Mouse (Mus musculus) embryonic stem cell, embryonic (primary cell): ENCODE data around the gene Olfr1293-ps.

Source experiments
- CTCF ChIA-PET, 4 experiments: fragments of 300-600 bp in 2 of 4; fragments of 350-600 bp in 2 of 4; sonication (Branson Sonifier 250); formaldehyde crosslinking; loops; one replicate each; lab custom pipeline; 2022; ENCODE audit warnings: inconsistent platforms in 2 of 4; lab: Charles Lee
- POLR2A ChIA-PET, 4 experiments: fragments of 300-600 bp in 2 of 4; fragments of 350-600 bp in 2 of 4; sonication (Branson Sonifier 250); formaldehyde crosslinking; loops; one replicate each; lab custom pipeline; 2022; ENCODE audit warnings: antibody characterized with exemption in 4 of 4, inconsistent platforms in 1 of 4; lab: Charles Lee

Gene Olfr1293-ps

DNA sequence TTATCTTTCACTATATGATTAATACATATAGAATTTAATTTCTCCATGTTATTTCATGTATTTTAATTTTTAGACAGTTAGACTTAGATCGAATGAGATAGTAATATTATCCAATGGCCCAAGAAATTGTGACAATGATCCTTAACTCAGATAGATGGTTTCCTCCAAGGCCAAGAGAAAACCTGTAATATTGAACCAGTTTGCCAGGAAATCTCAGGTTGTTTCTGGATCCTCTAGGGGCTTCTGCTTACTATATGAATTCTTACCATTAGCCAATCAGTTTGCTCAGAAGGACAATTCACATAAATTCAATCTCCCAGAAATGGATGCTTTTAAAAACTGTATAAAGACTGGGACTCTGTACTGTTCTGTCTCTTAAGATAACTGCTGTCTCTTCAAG is at the start of gene Olfr1293-ps:
Gene Olfr1293-ps (plus strand): TSS at position 301 of the 400 bp plus-strand sequence.
- ChIA-PET CTCF (no interaction called here), POLR2A (no interaction called here)

- POLR2A ChIA-PET: no interaction called here
- CTCF ChIA-PET: no interaction called here
Measured at GRCm38 (mm10) chr2:111480519-111480918, 44.5 kb upstream of the Olfr1293-ps start, which contains the start of gene Olfr1289. Olfr1289 (plus strand) TSS chr2:111480819.

GRCm38 (mm10) chr2:111493729-111494128 is 31.3 kb upstream of the Olfr1293-ps start, which contains the start of gene Olfr1290:
Olfr1290 (minus strand) TSS chr2:111493829.
- CTCF ChIA-PET: interaction anchor here in 1 of 4 experiments (0.6 kb wide), 1 partner anchor 884 kb away, joined by 3 read pairs; no protein-coding TSS in a partner anchor
- POLR2A ChIA-PET: no interaction called here

- CTCF ChIA-PET: no interaction called here
Measured at GRCm38 (mm10) chr2:111496880-111497279, 28.1 kb upstream of the Olfr1293-ps start, which contains the start of gene Olfr1291-ps1. Olfr1291-ps1 (plus strand) TSS chr2:111497180.

DNA sequence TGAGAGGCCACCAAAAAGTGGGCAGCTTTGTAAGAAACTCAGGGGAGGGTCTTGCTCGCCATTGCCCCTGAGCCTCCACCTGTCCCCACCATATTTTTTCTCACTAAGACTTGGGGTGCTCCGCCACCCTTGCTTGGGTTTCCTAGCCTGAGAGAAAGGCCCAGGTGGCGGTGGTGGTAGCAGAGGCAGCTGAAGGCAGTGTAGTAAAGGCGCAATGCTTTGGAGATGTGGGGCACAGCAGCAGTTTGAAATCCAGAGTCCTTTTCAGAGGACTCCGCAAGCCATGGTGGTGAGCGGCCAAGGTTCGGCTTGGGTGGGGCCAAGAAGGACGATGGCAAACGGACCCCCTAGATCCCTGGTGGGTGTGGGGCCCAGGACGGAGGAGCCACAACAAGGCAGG is 7.6 kb upstream of the Olfr1293-ps start:
- ChIA-PET CTCF (no interaction called here), POLR2A (no interaction called here)

More at GRCm38 (mm10) chr2:111496880-111497279, 28.1 kb upstream of the Olfr1293-ps start, which contains the start of gene Olfr1291-ps1:
- POLR2A ChIA-PET: no interaction called here

DNA sequence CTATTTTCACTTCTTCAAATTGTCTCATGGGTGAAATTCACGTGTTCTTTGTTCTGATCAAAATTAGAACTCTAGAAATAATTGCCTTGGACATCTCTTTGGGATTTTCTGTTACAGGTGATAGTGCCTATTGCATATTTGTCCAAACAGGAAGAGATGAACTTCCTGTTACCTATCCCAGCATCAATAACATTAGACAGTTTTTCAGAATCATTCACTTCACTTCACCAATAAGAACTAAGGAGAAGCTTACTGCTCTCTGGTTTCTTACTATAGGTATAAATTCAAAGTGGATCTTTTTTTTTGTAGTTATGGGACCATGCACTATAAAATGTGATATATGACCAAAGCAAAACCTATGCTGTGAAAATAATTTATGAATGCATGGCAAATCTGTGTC is 15.2 kb downstream of the Olfr1293-ps start, which contains the start of gene Olfr1294:
Gene Olfr1294 (minus strand): TSS at position 101 of the 400 bp plus-strand sequence.
- ChIA-PET POLR2A (no interaction called here), CTCF (no interaction called here)

DNA sequence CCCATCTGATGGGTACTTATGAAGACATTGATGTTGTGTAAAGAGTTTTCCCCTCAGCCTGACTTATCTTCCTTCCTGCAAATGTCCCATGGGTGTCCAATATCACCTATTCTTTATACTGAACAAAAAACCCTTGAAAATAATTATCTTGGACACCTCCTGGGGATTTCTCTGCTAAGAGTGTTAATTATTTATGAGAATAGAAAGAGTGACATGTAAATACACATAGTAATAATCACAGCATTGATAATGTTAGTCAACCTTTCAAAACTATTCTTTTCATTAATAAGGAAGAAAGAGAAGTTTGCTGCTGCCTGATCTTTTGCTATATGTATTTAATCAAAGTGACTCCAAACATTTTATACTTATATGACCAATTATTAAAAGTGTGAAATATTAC is 44.6 kb downstream of the Olfr1293-ps start, which contains the start of gene Olfr1295:
Gene Olfr1295 (minus strand): TSS at position 101 of the 400 bp plus-strand sequence.
- CTCF ChIA-PET: no interaction called here

More for the DNA sequence above, 44.6 kb downstream of the Olfr1293-ps start, which contains the start of gene Olfr1295:
- POLR2A ChIA-PET: no interaction called here
